Mouse (Mus musculus): ENCODE measurements around the gene Tectb.
A peak's percentile ranks its signal among the peaks of the same experiment; 100 is the strongest.
"Not testable (repeated sequence)": the region's sequence is repeated elsewhere in the genome, so short reads cannot be mapped to it uniquely, and the experiment has no call there.

Tectb gene

DNA sequence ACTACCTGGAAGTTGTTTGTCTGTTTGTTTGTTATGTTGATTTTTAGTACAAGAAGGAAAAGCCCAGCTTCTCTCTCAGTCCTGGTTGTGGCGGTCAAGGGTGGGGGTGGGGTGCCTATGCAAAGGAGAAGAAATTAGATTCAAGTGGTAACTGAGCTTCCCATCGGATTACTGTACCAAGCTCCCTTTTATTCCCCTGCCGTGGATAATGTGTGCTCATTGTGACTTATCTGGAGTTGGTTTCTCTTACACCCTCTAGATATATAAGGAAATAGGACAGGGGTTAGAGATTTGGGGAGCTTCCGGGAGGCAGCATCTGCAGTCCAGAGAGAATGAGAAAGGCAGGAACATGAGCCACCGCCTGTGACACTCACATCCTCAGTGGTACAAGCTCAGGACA lies at the start of gene Tectb:
TSS of gene Tectb (plus strand) at position 301 of the 400 bp plus-strand sequence.
- no peak for DNase-seq (ENCODE audit: low spot score)

DNA sequence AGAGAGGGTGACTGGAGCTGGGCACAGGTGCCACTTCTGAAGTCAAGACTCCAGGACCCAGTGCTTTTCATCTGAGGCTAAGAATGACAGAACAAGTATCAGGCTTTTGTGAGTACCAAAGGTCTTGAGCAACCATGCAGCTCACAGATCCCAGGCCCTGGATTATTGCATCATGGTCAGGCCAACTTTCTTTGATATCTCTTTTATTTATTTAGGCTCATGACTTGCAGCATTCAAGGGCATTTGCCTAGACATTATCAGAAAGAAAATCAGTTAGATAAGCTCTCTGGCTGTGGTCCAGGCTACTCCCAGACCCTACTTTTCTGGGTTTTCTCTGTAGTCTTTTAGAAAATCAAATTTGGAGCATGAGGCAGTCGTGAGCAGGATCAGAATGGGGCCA lies 48.8 kb upstream of the Tectb start:
- no peak for DNase-seq (ENCODE audit: low spot score)

DNA sequence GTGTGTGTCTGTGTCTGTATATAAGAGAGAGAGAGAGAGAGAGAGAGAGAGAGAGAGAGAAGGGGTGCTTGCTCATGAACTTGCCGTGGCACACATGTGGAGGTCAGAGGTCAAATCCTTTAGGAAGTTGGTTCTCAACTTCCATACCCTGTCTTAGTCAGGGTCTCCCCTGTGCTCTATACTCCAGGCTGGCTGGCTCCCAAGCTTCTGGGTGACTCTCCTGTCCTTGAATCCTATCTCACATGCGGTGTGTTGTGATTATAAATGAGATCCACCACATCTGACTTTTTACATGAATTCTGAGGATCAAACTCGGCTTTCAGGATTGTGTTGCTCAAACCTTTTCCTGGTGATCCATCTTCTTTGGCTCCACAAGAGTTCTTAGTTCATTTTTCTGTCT lies 48.1 kb upstream of the Tectb start:
- DNase-seq (ENCODE audit: low spot score) = no peak

DNA sequence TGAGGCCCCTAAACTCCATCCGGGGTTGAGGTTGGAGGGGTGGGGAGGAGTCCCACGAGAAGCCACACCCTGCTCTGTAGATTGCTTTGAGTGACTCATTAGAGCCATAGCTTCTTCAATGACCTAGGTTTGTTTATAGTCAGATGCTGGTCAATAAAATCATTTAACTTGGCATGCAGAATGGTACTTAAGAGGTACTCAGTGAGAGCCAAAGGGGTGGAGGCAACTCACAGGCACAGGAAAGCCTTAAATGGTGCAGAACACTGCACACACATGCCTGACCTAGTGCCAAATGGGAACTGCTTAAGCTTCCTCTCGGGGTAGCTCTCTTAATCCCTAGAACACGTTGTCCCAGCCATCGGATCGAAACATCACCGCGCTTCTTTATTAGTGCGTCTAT lies 46.0 kb upstream of the Tectb start:
- no peak for DNase-seq (ENCODE audit: low spot score)

DNA sequence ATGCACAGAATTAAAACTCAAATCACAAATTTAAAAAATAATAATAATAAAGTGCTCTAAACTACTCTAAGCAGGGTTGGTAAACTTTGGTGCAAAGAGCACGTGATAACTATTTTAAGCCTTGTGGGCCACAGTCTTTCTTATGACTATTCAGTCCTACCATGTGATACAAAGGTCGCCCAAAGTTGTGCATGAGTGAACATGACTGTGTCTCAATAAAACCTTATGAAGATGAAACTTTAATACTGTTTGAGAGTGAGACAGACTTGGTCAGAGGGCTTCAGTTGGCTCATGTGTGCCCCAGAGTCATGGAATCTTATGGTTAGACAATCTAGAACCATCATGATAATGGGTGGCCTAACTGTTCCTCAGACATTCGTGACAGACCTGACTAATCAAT lies 44.6 kb upstream of the Tectb start:
- no peak for DNase-seq (ENCODE audit: low spot score)

DNA sequence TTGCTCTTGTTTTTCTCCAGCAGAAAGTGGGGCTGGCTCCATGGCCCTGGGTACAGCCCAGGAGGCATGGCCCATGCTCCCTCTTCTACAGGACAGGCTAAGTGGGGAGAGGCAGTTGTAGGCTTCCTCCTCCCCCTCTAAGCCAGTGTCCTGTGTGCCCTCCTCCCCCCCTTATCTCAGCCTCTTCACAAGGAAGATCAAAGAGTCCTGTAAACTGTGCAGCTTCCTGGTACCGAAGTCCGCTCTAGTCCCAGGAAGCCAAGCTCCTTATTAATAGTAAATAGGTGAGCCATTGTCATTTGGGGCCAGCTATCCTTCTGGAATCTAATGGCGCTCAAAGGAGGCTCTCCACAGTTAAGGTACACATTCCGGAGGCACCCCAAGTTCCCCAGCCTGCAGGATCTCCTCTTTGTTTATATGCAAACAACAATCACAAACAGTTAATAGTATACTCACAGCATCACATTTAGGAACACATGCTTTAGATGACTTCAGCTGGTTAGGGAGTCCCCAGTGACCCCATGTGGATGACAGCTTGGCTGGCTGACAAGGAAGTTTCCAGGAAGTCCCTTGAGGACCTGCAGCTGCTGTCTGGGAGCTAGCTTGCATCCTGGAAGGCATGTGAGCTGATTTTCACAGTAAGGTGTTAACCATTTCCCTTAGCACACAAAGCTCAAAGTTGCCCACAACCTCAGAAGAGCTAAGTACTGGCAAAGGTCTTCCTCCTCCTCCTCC lies 43.7 kb upstream of the Tectb start:
- DNase-seq (ENCODE audit: low spot score) = no peak

DNA sequence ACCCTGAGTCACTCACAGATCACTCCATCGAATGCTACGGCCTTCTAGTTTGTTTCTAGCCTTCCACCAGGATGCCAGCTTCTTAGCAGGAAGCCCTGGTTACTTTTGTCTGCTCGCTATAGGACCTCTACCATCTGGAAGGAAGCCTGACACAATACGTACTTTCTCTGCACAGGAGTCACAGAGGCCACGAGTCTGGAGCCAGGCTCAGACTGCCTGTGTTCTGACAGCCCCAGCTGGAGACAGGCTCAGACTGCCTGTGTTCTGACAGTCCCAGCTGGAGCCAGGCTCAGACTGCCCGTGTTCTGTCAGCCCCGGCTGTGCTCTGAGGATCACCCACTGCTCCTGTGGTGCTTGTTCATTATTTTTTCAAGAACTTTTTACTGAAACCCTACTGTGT lies 42.6 kb upstream of the Tectb start:
- DNase-seq (ENCODE audit: low spot score) = no peak

DNA sequence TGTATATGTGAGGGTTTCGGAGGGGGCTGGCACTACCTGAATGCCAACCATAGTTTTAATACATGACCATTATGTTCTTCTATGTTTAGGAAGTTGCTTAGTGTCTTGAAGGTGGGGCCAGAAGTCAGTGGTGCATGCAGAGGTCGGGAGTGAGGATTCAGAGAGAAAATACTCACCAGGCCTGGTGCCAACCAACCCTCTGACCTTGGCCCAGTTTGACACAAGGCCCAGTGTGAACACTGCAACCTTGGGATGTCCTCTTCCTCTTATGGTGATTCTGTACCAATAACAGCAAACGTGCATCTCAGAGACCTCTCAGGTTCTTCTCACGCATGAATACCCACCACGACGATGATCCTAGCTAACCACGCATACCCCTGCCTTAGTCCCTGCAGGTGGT lies 42.0 kb upstream of the Tectb start:
- no peak for DNase-seq (ENCODE audit: low spot score)

DNA sequence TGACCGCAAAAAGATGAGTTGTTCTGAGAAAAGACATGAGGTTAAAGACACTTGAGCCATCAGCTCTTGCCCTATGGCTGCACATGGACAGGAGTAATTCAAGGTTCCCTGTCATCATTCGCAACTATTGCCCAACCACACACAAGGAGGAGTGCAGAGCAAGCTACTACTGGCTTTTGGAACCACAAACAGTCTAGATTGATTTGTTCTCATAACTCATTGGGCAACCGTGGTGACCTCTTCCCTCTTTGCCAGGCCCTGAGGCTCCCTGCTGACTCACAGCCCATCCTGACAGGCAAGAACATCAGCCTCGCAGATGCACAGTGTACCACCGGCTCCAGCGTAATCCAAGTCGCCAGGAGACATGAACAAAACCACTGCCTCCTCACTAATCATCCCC lies 41.2 kb upstream of the Tectb start:
- DNase-seq (ENCODE audit: low spot score) = peak; percentile 31

DNA sequence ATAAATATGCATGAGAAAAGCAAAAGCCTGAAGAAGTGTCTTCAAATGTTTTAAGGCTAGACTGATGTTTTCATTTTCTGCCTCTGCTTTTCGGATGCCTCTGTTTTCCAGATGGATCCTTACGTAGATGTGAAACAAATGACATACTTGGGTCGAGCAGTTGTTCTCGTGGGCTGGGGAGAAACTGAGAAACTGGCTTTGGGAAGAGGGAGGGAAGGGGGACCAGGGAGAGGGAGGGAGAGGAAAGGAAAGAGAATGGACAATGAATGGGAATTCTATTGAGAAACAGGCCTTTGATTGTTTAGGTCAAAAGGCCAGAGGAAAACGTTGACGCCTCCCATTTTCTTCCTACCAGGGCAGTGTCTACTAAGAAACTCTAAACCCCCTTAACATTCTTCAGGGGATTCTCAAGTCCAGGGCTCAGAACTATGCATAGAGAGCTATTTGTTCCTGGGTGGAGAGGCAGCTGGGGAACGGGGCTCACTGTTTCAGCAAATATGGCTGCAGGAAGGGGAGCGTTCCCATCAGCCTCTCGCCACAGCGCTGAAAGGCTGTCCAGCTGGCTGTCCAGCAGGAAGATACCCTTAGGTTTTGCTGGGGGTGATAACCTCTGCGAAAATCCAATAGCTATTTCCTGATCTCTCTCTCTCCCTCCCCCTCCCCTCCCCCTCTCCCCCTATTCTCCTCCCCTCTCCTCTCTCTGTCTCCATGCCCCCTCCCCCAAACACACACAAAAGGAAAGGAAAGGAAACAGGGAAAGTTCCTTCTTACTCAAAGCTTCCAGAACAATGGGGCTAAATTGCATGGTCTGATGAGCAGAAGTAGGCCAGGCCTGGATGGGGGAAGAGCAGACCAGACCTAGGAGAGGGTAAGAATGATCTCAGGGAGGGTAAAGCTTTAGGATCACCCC lies 36.9 kb upstream of the Tectb start:
- no peak for DNase-seq (ENCODE audit: low spot score)

DNA sequence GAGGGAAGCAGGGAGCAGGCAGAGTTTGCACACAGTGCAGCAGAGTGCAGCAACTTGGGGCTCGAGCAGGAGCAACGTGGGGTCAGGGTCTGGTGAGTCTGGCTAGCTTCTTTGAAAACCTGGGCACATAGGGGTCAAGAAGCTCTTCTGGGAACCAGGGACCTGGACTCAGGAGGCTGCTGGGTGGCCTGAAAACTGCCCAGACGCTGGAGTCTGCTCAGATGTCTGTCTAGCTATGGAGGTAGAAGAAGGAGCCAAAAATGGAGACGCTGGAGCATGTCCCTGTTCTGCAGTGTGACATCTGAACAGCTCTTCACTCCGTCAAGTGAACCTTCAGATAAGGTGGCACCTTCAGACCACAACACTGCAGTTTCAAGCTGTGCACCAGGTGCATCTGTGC lies 35.8 kb upstream of the Tectb start:
- no peak for DNase-seq (ENCODE audit: low spot score)

DNA sequence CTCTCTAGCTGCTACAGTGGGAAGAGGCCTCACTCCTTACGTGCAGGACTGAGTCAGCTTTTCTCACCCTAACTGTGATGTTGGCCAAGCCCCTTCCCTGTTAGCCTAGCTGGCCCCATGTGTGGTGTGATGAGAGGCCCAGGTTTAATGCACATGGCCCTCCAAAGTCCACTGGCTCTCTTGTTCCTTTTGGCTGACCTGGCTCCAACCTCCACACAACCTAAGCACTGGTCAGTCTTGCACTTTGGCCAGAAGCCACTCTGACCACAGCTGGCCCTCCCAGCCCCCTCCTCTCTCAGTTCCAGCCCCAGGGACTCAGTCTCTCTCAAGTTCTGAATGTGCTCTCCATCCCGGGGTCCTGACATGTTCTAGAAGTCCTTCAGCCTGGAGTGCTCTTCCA lies 35.4 kb upstream of the Tectb start:
- no peak for DNase-seq (ENCODE audit: low spot score)

DNA sequence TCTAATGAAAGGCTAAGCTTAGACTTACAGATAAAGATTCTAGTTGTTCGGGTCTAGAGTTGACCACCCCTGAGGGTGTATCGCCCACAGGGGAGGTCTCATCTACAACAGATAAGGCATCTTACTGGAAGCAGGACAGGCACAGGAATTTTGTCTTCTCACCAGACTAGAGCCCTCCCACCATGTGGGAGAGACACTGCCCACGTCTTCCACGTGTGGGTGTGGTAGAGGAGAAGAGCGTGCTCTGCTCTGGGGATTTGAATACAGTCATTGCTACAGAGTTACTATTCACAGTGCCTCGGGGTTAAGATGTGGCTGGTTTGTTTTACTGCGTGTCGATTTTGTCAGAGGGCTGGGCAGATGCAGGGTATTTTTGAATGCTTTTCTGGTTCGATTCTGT lies 33.0 kb upstream of the Tectb start:
- no peak for DNase-seq (ENCODE audit: low spot score)

DNA sequence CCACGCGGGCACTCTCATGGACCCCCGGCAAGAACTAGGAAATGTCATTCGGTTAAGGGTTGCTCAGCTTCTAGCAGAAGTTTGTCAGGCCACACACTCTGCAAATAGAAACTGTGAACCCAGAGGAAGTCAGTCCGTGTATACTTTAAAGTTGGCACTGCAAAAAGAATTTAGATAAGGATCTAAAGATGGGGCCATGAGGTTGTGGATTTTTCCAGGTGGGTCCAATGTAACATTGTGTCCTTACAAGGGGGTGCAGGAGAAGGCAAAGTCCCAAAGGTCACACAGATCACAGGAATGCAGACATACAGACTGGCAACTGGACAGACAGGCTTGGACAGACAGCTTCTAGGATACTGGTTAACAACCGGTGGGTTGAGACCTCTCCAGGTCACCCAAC lies 32.4 kb upstream of the Tectb start:
- DNase-seq (ENCODE audit: low spot score) = no peak

DNA sequence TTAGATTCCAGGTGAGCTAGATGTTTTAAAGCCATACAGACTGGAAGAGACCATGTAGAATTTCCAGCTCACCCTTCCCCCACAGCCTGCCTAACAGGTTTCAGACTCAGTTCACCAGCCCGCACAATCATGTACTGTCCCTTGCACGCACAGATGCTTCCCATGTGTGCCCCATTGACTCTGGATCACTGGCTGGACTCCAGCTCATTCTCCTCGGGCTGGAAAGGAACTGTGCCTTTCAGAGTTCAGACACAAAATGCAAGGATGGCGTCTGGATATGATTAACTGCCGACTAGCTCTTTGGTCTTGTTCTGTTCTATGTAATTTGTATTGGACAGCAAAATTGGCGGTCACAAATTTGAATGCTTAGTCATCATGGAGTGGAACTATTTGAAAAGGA lies 30.9 kb upstream of the Tectb start:
- DNase-seq (ENCODE audit: low spot score) = no peak

DNA sequence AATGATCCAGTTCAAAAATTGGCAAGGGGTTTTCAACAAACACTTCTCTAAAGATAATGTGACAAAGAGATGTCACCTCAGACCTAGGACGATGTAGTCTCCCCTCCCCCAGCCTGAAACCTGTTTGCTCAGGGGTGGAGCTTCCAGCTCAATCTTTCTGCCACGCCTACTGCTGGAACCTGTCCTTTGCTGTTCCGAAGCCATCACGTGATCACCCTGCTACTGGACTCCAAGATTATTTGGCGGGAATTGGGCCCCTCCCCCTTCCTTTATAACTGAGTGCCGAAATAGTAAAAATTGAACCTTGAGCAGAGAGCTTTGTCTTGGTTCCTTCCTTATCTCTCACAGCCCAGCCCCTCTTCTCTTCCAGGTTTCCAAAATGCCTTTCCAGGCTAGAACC lies 28.3 kb upstream of the Tectb start:
- DNase-seq (ENCODE audit: low spot score) = not testable (repeated sequence)

DNA sequence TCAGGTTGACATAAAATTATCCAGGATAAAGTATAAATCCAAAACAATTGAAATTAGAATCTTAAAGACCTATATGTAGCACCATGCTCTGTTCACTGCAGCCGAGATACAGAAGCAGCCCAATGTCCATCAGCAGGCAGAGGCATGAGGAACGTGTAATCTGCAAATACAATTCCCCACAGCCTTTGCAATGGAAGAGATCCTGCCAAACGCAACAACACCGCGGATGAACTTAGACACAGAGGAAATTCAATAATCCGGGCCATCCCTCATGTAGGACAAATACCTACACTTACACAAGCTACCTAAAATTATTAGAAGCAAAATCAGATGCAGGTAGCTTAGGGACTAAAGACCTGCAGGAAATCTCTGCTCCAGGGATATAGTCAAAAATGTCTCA lies 27.6 kb upstream of the Tectb start:
- DNase-seq (ENCODE audit: low spot score) = no peak

DNA sequence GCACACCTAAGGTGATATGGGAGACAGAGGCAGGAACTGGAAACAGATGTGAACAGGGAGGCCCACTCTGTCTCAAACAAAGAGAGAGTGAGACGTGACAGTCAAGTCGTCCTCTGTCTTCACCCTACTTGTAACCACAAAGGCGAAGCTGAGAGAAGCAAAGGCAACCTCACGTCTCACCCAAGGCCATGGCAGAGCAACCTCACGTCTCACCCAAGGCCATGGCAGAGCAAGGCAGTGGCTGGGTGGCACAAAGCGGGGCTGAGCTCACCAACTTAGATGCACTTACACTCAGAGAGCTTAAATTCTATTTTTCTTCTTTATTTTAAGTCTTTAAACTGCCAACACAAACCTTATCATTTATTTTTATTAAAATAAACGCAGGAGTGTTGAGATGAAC lies 23.5 kb upstream of the Tectb start:
- DNase-seq (ENCODE audit: low spot score) = no peak

DNA sequence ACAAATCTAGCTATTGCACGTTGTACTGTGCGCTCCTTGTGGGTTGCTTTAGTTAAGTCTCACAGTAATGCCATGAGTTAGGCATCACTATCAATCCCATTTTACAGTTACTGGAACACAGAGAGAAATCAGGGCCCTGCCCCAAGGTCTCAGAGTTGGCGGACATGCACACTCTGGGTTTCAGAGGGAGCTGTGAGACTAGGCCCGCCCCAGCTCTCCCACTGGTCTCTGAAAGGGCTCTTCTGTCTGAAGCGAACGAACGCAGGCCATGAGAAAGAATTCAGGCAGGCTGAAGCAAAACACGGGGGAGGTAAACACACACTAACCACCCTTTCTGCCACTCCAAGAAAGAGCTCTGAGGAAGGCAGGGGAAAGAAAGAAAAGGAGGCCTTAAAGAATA lies 21.9 kb upstream of the Tectb start:
- DNase-seq (ENCODE audit: low spot score) = no peak

DNA sequence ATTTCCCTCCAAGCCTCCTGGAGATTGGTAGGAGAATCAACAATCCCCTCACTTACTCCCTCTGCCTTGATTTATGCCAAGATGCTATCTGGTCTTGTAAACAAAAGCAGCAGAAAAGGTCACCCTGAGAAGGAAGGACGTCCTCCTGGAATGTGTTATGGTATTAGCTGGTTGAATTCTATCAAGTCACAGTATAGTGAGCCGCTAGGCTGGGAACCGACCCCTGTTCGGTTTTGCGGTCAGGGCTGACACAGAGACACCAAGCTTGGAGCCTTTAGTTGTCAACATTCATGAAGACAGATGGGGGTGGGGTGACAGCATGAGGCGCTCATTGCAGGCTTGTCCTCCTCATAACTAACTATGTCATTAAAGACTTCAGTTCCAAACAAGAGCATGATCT lies 20.7 kb upstream of the Tectb start:
- no peak for DNase-seq (ENCODE audit: low spot score)

DNA sequence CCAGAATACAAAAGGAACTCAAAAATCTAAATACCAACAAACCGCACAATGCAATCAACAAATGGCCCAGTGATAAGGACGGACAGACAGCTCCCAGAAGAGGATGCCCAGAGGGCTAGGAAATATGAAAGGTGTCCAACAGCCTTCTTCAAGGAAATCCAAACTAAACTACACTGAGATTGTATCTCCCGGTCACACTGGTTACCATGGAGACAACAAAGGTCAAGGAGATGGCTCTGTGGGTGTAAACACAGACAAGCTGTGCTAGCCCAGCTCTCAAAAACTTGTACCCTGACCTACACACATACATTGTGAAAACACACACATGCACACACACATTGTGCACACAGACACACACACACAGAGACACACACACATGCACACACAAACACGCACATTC lies 18.3 kb upstream of the Tectb start:
- DNase-seq (ENCODE audit: low spot score) = no peak

DNA sequence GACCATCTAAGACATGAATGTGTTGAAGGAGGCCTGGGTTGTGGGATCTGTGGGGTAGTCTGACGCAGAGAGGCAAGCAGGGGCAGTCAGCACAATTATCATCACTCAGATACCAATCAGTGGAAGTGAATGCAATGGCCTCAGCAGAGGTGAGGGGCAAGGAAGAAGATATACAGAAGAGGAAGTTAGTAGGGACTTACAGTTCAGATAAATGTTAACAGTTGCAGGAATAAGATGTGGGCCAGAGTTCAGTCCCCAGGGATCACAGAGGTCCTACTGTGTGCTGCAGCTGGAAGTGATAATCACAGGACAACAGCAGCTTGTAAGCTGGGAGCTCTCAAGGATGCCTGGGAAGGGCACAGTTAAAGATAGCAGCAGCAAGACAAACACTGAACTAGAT lies 16.4 kb upstream of the Tectb start:
- DNase-seq (ENCODE audit: low spot score) = no peak

DNA sequence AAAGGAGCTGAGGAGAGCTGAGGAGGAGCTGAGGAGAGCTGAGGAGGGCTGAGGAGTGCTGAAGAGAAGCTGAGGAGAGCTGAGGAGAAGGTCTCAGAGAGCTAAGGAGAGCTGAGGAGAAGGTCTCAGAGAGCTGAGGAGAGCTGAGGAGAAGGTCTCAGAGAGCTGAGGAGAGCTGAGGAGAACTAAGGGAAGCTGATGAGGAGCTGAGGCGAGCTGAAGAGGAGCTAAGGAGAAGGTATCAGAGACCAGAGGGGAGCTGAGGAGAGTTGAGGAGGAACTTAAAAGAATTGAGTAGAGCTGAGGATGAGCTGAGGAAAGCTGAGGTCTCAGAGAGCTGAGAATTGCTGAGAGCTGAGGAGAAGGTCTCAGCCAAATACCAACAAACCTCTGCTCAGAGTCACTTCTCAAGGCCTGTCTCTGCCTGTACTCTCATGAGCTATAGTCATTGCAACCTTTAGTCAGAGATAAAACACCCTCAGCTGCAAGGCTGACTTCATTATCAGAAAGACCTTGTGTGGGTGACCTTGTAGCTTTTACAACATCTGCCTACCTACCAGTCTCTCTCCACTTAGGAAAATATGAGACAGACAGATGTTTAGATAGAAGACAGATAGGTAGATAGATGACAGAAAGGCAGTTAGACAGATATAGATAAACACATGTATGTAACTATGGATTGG lies 15.2 kb upstream of the Tectb start:
- DNase-seq (ENCODE audit: low spot score) = no peak

Data from urinary bladder, postnatal 25 days (tissue).